ENCODE assay signal across 19 mouse cellular contexts in genomic region chr19:48167110-48167509, GRCm38 (mm10). TPM values are rescaled to one million over a fixed set of nuclear protein-coding genes. Genes with fewer than 3 reads are reported as not detected.
DNase-seq lines count a peak whose midpoint lies in the region; ATAC-seq lines count a peak whose summit lies in the region.
"Had no signal": no experiment of that assay in that cellular context is flagged by ENCODE, and none has a peak within 500 bp of the region (broad histone marks: within the 10 kb centered on the region; RNA-seq: fewer than 3 reads in every experiment).

No protein-coding gene starts in this region.

- intact Hi-C loops in heart, postnatal 10 days (cut with DNase I), result no loop called here
- intact Hi-C loops in left cerebral cortex, postnatal 25 days (cut with DNase I), result no loop called here

- no peak for ATAC-seq in activated CD4-positive, CD25-positive, alpha-beta regulatory T cell, adult 4 months
- ATAC-seq: intestine, embryonic 16.5 days; liver, postnatal 0 days had no signal

- DNase-seq in heart, adult 11 months, result peak; percentile 4
- DNase-seq in heart, postnatal 10 days, result no peak
- DNase-seq in right cerebral cortex, adult 18-20 months, result peak; percentile 51
- DNase-seq in right cerebral cortex, postnatal 14 days, result no peak
- peak; percentile 11 to 80 for DNase-seq in left cerebral cortex, postnatal 25 days (ENCODE audit: low spot score in 2 of 2)
- DNase-seq in cerebellum, adult 9-10 months, result no peak
- DNase-seq: adrenal gland, adult 8-10 months; cerebellum, adult 11 months; cerebellum, postnatal 14 days; kidney, postnatal 4 days; layer of hippocampus, adult 9-11 months; liver, postnatal 0 days; lung, postnatal 10 days; midbrain, embryonic 14.5 days had no signal

RNA-seq across cellular contexts. Expression of gene Sorcs3, which starts 38.7 kb away (rescaled TPM):
- under 1 TPM; 0.07 TPM for total RNA-seq in heart, postnatal 10 days (2021)
- 10 to 100 TPM; 41.1 to 41.7 TPM for total RNA-seq in left cerebral cortex, postnatal 25 days (2021)
- polyA plus RNA-seq in activated CD4-positive, CD25-positive, alpha-beta regulatory T cell, adult 4 months (2017; shearing (Covaris generic)), result not detected
- total RNA-seq: gastrocnemius, adult 8-10 months; heart, postnatal 25 days; neutrophil, adult 5-6 weeks had no signal

Comparison
In these comparisons a context has a peak if more than half of its experiments do, and no peak if none do; other contexts are left out.
1. DNase-seq: peak in heart, adult 11 months (single experiment), right cerebral cortex, adult 18-20 months (single experiment) and left cerebral cortex, postnatal 25 days (2 of 2); none in heart, postnatal 10 days (0 of 2), right cerebral cortex, postnatal 14 days (single experiment) and cerebellum, adult 9-10 months (single experiment).
2. RNA of gene Sorcs3, which starts 38.7 kb away (total RNA-seq): 41.1 to 41.7 TPM in left cerebral cortex, postnatal 25 days; 0.07 TPM in heart, postnatal 10 days; every median in the first group is over 10 times any median in the second.